Mouse (Mus musculus): Measurements from ENCODE around the gene Cpd. TPM values are rescaled to one million over a fixed set of nuclear protein-coding genes. Genes with fewer than 3 reads are reported as not detected.

The Cpd gene
- polyA plus RNA-seq, 1 experiment from 2014 or later = 14.8 TPM

- no peak overlapping the region for H3K27ac ChIP-seq (replicated peaks; ENCODE audit: low read depth, low read length)
- H3K36me3 ChIP-seq (ENCODE audit: control insufficient read depth, insufficient read depth, low read length) = peaks cover 17% of the 10 kb centered on the region
- H3K9me3 ChIP-seq (ENCODE audit: control insufficient read depth, low read length) = no peaks in the 10 kb centered on the region
- no peaks in the 10 kb centered on the region for H3K27me3 ChIP-seq (ENCODE audit: control insufficient read depth, insufficient read depth, low read length)
- DNase-seq (ENCODE audit: low spot score) (no peak), ATAC-seq (ENCODE audit: insufficient number of reproducible peaks, low FRiP score, low TSS enrichment, low read depth) (no peak)
- H3K4me2 ChIP-seq (ENCODE audit: low read depth, severe bottlenecking) = no peak overlapping the region
- 92% methylated on average over 9 of the region's 9 CpGs for WGBS
- H3K4me3 ChIP-seq (ENCODE audit: low read depth, low read length) = no peak overlapping the region
- H3K4me1 ChIP-seq (ENCODE audit: control insufficient read depth, insufficient read depth, low read length) = no peaks in the 10 kb centered on the region
- H3K9ac ChIP-seq (ENCODE audit: low read length) = no peak overlapping the region
These were observed 98.0 kb downstream of the Cpd start for GRCm38 (mm10) chr11:76748819-76749218.

DNA sequence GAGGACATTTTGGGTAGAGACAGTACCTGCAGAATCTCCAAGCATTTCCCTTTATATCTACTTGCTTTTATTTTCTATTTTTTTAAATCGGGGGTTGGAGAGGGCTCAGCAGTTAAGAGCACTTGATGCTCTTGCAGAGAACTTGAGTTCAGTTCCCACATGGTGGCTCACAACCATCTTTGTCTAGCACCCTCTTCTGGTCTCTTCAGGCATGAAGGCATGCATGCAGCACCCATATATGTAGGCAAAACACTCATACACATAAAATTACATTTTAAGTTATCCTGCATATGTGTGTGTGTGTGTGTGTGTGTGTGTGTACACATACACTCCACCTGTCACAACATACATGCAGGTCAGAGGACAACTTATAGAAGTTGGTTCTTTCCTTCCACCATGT is 100.9 kb downstream of the Cpd start:
- 88% methylated on average over 1 of the region's 1 CpGs for WGBS
- DNase-seq (ENCODE audit: low spot score) = no peak
- Histone ChIP-seq H3K27me3 (ENCODE audit: control insufficient read depth, insufficient read depth, low read length) (no peaks in the 10 kb centered on the region), H3K27ac (replicated peaks; ENCODE audit: low read depth, low read length) (no peak overlapping the region), H3K9me3 (ENCODE audit: control insufficient read depth, low read length) (no peaks in the 10 kb centered on the region), H3K9ac (ENCODE audit: low read length) (no peak overlapping the region), H3K36me3 (ENCODE audit: control insufficient read depth, insufficient read depth, low read length) (peaks cover 14% of the 10 kb centered on the region; the same call in 1 of the 2 replicates), H3K4me3 (ENCODE audit: low read depth, low read length) (no peak overlapping the region), H3K4me2 (ENCODE audit: low read depth, severe bottlenecking) (no peak overlapping the region), H3K4me1 (ENCODE audit: control insufficient read depth, insufficient read depth, low read length) (no peaks in the 10 kb centered on the region)
- no peak for ATAC-seq (ENCODE audit: insufficient number of reproducible peaks, low FRiP score, low TSS enrichment, low read depth)

DNA sequence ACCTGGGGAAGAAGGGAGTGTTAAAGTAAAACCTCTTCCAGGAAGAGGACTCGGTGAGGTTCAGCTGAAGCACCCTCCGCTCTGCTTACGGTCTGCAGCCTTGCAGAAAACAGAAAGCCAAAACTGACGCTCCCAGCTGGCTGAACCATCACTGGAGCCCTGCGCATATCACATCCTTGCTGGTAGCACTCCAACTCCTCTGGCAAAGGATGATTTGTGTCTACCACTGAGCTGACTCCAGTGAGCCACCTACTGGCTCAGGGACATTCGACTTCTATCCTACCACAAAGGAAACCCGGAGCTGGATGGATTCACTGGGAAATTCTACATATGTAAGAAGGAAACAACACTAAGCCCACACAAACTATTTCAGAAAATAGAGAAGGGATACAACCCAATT is 102.3 kb downstream of the Cpd start:
- H3K36me3 ChIP-seq (ENCODE audit: control insufficient read depth, insufficient read depth, low read length) = peaks cover 10% of the 10 kb centered on the region; the same call in 1 of the 2 replicates
- H3K9ac ChIP-seq (ENCODE audit: low read length) = no peak overlapping the region
- ATAC-seq (ENCODE audit: insufficient number of reproducible peaks, low FRiP score, low TSS enrichment, low read depth) (no peak), DNase-seq (ENCODE audit: low spot score) (no peak)
- no peak overlapping the region for H3K4me3 ChIP-seq (ENCODE audit: low read depth, low read length)
- no peak overlapping the region for H3K4me2 ChIP-seq (ENCODE audit: low read depth, severe bottlenecking)
- H3K4me1 ChIP-seq (ENCODE audit: control insufficient read depth, insufficient read depth, low read length) = no peaks in the 10 kb centered on the region
- no peak overlapping the region for H3K27ac ChIP-seq (replicated peaks; ENCODE audit: low read depth, low read length)
- H3K9me3 ChIP-seq (ENCODE audit: control insufficient read depth, low read length) = no peaks in the 10 kb centered on the region
- WGBS = 84% methylated on average over 7 of the region's 7 CpGs
- H3K27me3 ChIP-seq (ENCODE audit: control insufficient read depth, insufficient read depth, low read length) = no peaks in the 10 kb centered on the region

DNA sequence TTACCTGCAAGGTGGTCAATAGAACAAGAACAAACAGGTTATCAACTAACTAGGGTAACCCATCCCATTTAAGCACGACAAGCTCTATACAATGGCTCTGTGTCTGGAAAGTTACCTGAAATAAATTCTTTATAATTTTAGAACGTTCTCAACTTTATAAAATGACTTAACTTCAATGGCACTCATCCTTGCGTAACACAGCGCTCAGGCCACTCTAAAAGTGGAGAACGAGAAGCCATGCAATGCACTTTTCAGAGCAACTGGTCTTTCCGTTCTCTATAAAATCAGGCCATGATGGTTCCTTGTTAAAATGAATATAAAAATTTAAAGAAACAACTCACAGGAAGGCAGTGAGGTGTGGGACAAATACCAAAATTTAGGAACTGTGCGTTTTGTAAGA is 104.3 kb downstream of the Cpd start:
- H3K4me3 ChIP-seq (ENCODE audit: low read depth, low read length) = no peak overlapping the region
- ATAC-seq (ENCODE audit: insufficient number of reproducible peaks, low FRiP score, low TSS enrichment, low read depth) (no peak), DNase-seq (ENCODE audit: low spot score) (no peak)
- WGBS = 95% methylated on average over 7 of the region's 7 CpGs
- no peak overlapping the region for H3K27ac ChIP-seq (replicated peaks; ENCODE audit: low read depth, low read length)
- no peaks in the 10 kb centered on the region for H3K9me3 ChIP-seq (ENCODE audit: control insufficient read depth, low read length)
- H3K4me1 ChIP-seq (ENCODE audit: control insufficient read depth, insufficient read depth, low read length) = no peaks in the 10 kb centered on the region
- no peak overlapping the region for H3K4me2 ChIP-seq (ENCODE audit: low read depth, severe bottlenecking)
- no peak overlapping the region for H3K9ac ChIP-seq (ENCODE audit: low read length)
- H3K36me3 ChIP-seq (ENCODE audit: control insufficient read depth, insufficient read depth, low read length) = peaks cover 5% of the 10 kb centered on the region; the same call in 1 of the 2 replicates
- H3K27me3 ChIP-seq (ENCODE audit: control insufficient read depth, insufficient read depth, low read length) = no peaks in the 10 kb centered on the region

GRCm38 (mm10) chr11:76739125-76739524 is 107.7 kb downstream of the Cpd start:
- Histone ChIP-seq H3K9me3 (ENCODE audit: control insufficient read depth, low read length) (no peaks in the 10 kb centered on the region), H3K4me2 (ENCODE audit: low read depth, severe bottlenecking) (no peak overlapping the region), H3K9ac (ENCODE audit: low read length) (no peak overlapping the region), H3K27ac (replicated peaks; ENCODE audit: low read depth, low read length) (no peak overlapping the region), H3K4me3 (ENCODE audit: low read depth, low read length) (no peak overlapping the region), H3K4me1 (ENCODE audit: control insufficient read depth, insufficient read depth, low read length) (no peaks in the 10 kb centered on the region), H3K27me3 (ENCODE audit: control insufficient read depth, insufficient read depth, low read length) (no peaks in the 10 kb centered on the region), H3K36me3 (ENCODE audit: control insufficient read depth, insufficient read depth, low read length) (peaks cover 4% of the 10 kb centered on the region; the same call in 1 of the 2 replicates)
- DNase-seq (ENCODE audit: low spot score) = peak; percentile 49
- ATAC-seq (ENCODE audit: insufficient number of reproducible peaks, low FRiP score, low TSS enrichment, low read depth) = no peak
- WGBS = 70% methylated on average over 6 of the region's 6 CpGs

DNA sequence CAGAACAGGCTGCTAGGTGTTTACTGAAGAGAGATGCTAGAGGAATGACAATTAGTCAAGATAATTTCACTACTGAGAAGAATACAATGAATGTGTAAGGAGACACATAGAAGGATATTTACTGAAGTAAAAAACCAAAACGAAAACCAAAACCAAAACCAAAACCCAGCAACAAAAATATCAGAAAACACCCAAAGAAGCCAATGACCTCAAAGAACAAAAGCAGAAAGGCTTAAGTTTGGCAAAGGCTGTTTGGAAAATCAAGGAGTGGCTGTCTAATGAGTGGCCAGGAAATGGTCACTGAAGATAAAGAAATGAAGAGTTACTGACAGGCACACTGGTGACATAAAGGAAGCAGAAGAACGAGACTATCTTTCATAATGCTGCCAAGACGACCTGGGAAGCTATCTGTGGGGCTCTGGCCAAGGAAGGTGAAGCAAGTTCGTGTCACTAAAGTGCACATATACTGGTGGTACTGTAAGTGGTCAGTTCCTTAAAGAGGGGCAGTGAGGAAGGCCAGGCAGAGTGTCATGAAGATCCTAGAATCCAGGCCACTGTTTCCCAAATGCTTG is 111.0 kb downstream of the Cpd start:
- H3K4me2 ChIP-seq (ENCODE audit: low read depth, severe bottlenecking) = no peak overlapping the region
- H3K9me3 ChIP-seq (ENCODE audit: control insufficient read depth, low read length) = no peaks in the 10 kb centered on the region
- no peak overlapping the region for H3K9ac ChIP-seq (ENCODE audit: low read length)
- H3K27ac ChIP-seq (replicated peaks; ENCODE audit: low read depth, low read length) = no peak overlapping the region
- H3K4me3 ChIP-seq (ENCODE audit: low read depth, low read length) = no peak overlapping the region
- ATAC-seq (ENCODE audit: insufficient number of reproducible peaks, low FRiP score, low TSS enrichment, low read depth) = no peak
- H3K36me3 ChIP-seq (ENCODE audit: control insufficient read depth, insufficient read depth, low read length) = peaks cover 3% of the 10 kb centered on the region; the same call in 1 of the 2 replicates
- H3K27me3 ChIP-seq (ENCODE audit: control insufficient read depth, insufficient read depth, low read length) = no peaks in the 10 kb centered on the region
- no peak for DNase-seq (ENCODE audit: low spot score)
- 86% methylated on average over 4 of the region's 4 CpGs for WGBS
- H3K4me1 ChIP-seq (ENCODE audit: control insufficient read depth, insufficient read depth, low read length) = no peaks in the 10 kb centered on the region

- Histone ChIP-seq H3K9me3 (ENCODE audit: control insufficient read depth, low read length) (no peaks in the 10 kb centered on the region), H3K4me2 (ENCODE audit: low read depth, severe bottlenecking) (no peak overlapping the region), H3K4me1 (ENCODE audit: control insufficient read depth, insufficient read depth, low read length) (no peaks in the 10 kb centered on the region), H3K9ac (ENCODE audit: low read length) (no peak overlapping the region), H3K36me3 (ENCODE audit: control insufficient read depth, insufficient read depth, low read length) (peaks cover 8% of the 10 kb centered on the region; the same call in 1 of the 2 replicates), H3K27ac (replicated peaks; ENCODE audit: low read depth, low read length) (no peak overlapping the region), H3K4me3 (ENCODE audit: low read depth, low read length) (no peak overlapping the region), H3K27me3 (ENCODE audit: control insufficient read depth, insufficient read depth, low read length) (no peaks in the 10 kb centered on the region)
- 88% methylated on average over 3 of the region's 3 CpGs for WGBS
- ATAC-seq (ENCODE audit: insufficient number of reproducible peaks, low FRiP score, low TSS enrichment, low read depth) (no peak), DNase-seq (ENCODE audit: low spot score) (no peak)
These were observed 112.3 kb downstream of the Cpd start for GRCm38 (mm10) chr11:76734560-76734959.

DNA sequence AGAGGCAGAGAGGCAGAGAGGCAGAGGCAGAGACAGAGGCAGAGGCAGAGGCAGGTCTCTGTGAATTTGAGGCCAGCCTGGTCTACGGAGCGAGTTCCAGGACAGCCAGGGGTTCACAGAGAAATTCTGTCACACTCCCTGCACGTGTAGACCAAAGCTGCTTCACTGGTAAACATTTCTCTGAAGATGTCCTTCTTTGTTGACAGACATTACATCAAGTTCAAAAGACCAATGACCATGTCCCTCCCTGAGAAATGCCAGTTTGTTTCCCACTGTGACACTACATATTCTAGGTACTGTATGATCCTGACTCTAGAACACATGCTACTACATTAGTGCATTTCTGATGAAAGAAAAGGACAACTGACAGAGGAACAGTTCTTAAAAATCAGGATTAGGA is 116.2 kb downstream of the Cpd start:
- 87% methylated on average over 3 of the region's 3 CpGs for WGBS
- H3K36me3 ChIP-seq (ENCODE audit: control insufficient read depth, insufficient read depth, low read length) = peaks cover 13% of the 10 kb centered on the region; the same call in 1 of the 2 replicates
- H3K27ac ChIP-seq (replicated peaks; ENCODE audit: low read depth, low read length) = no peak overlapping the region
- H3K9me3 ChIP-seq (ENCODE audit: control insufficient read depth, low read length) = no peaks in the 10 kb centered on the region
- no peaks in the 10 kb centered on the region for H3K27me3 ChIP-seq (ENCODE audit: control insufficient read depth, insufficient read depth, low read length)
- H3K4me1 ChIP-seq (ENCODE audit: control insufficient read depth, insufficient read depth, low read length) = no peaks in the 10 kb centered on the region
- H3K4me3 ChIP-seq (ENCODE audit: low read depth, low read length) = no peak overlapping the region
- DNase-seq (ENCODE audit: low spot score) (no peak), ATAC-seq (ENCODE audit: insufficient number of reproducible peaks, low FRiP score, low TSS enrichment, low read depth) (no peak)
- no peak overlapping the region for H3K9ac ChIP-seq (ENCODE audit: low read length)
- no peak overlapping the region for H3K4me2 ChIP-seq (ENCODE audit: low read depth, severe bottlenecking)

All from limb, embryonic 11.5 days (tissue).